Mouse (Mus musculus) frontal cortex, adult 2 months (tissue): ENCODE measurements around the gene Clec4d. TPM values are rescaled to one million over a fixed set of nuclear protein-coding genes. Genes with fewer than 3 reads are reported as not detected.
"Not testable (repeated sequence)": the region's sequence is repeated elsewhere in the genome, so short reads cannot be mapped to it uniquely, and the experiment has no call there.

Source experiments
- DNase-seq, 2 experiments: peaks; one replicate each; pipeline ENCODE4 v3.0.0; 2022; ENCODE audit warnings: low spot score in 1 of 2; ENCODE audit errors: extremely low spot score in 1 of 2
- polyA plus RNA-seq: library from polyadenylated mRNA; depleted of rRNA; stranded (reverse); fragments of >200 nt; gene quantifications from 2 replicates; pipeline ENCODE4 v1.2.3, GENCODE M21; 2012; rRNA removed

The Clec4d gene
- polyA plus RNA-seq, 1 experiment: 0.12 TPM

DNA sequence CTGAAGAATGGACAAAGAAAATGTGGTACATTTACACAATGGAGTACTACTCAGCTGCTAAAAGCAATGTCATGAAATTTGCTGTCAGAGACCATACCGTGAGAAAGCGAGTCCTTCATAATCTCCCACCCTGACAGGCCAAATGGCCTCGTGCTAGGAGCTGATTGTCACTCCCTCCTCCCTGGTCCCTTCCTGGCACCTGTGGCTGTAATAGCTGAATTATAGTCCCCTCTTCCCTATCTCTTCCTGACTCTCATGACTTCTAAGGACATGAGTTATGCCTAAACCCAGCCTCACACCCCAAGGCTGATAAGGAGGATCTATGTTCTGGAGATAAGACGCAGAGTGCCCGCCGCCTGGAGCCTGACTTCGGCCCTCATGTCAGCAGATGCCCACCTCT lies 44.4 kb downstream of the Clec4d start:
- DNase-seq: not testable (repeated sequence)

DNA sequence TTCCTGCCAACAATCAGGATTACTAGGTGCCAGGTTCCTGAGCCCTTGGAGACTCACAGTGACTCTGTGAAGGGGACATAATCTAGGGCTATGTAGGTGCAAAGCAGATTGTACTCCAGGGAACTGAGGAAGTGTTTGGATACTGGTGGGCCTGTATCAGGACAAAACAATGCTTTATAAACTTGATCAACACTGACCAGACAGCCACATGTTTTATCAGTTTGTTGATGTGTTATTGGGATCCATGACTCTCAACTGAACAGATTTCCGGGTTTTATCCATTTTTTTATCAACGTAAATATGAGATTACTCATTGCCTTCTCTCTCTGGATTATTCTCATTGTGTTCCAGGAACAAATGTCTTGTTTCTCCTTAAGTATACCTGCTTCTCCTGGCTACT lies 46.1 kb downstream of the Clec4d start, which contains the start of gene Vmn2r19:
Gene Vmn2r19 (plus strand): TSS at position 301 of the 400 bp plus-strand sequence.
- no peak for DNase-seq

Other genes starting within 250 kb of the Clec4d start
- not detected in 2 replicates for gene Clec4b1, start 212.1 kb upstream of the Clec4d start, polyA plus RNA-seq
- 0.67 and 1.4 TPM in 2 replicates for gene Clec4a2, start 155.7 kb upstream of the Clec4d start, polyA plus RNA-seq
- gene Clec4b2, start 89.2 kb upstream of the Clec4d start, polyA plus RNA-seq: not detected in 2 replicates
- 0.19 and 0.56 TPM in 2 replicates for gene Clec4n, start 32.3 kb upstream of the Clec4d start, polyA plus RNA-seq
- gene Clec4e, start 27.8 kb downstream of the Clec4d start, polyA plus RNA-seq: not detected in 2 replicates
- not detected in 2 replicates for gene Vmn2r19, start 46.2 kb downstream of the Clec4d start, polyA plus RNA-seq
- not detected in 2 replicates for gene Vmn2r20, start 156.0 kb downstream of the Clec4d start, polyA plus RNA-seq